Mouse (Mus musculus): ENCODE measurements around the gene Nup210l.
"Not testable (repeated sequence)": the region's sequence is repeated elsewhere in the genome, so short reads cannot be mapped to it uniquely, and the experiment has no call there.

Gene Nup210l

DNA sequence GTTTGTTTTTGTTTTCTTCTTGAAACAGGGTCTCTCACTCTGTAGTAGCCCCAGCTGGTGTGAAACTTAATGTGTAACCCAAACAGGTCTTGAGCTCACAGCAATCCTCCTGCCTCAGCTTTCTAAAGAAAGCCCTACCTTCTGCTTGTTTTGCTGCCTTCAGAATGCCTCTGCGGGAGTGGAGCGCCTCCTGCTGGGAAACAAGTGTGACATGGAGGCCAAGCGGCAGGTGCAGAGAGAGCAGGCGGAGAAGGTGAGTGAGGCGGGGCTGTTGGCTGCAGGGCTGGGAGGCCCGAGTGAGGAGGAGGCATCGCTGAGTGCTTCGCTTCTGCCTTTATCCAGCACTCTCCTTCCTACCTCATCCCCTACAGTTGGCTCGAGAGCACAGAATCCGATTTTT is 120.4 kb downstream of the Nup210l start:
- no peak for DNase-seq (ENCODE audit: low spot score)

DNA sequence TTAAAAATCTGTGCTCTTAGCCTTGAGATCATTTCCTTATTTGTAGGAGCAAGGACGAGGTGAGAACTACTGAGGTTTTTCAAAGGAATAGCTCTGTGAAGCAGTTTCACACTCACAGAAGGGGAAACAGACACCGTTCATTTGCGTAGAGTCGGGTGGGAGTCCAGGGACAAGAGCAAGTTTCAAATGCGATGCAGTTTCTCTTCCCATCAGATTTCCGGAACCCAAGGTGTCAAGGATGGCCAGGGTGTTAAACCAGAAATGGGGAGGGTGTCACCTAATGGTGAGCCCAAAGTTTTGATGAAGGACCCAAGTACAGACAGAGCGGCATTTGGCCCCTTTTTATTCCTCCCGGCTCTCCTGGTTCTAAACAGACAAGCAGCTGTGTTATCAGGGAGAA is 127.1 kb downstream of the Nup210l start:
- DNase-seq (ENCODE audit: low spot score), result no peak

DNA sequence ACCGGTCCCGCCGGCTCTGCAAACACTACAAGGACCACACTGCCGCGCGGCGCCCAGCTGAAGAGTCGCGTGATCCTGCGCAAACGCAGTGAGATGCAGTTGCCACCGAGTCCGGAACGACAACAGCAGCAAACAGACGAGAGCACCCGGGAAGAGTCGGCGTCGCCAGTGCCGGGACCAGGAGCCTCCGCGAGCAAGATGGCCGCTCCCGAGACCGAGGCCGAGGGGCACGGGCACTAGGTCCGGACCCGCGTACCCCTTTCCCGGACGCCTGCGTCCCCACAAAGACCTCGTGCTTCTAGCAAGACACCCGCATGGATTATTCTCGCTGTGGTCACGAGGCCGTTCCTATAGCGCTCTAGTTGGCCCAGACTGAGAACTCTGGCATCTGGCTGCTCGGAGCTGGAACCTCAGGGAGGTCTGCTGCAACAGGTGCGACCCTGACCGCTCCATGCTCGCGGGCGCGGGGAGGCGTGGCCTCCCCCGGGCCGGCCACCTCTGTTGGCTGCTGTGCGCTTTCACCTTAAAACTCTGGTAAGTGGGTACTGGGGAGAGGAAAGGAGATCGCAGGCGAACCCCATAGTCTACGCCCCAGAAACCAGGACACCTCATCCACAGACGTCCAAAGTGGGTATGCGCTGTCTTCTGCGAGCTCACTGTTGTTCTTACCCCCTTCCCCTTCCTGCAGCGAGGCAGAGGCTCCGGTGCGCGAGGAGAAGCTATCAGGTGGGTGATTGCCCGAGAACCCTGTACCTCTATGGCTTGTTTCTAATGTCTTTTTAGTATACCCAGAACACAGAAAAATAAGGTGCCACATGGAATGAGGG is 127.8 kb downstream of the Nup210l start, which contains the start of gene Jtb:
Gene Jtb, plus strand, starts transcription at position 91 of the 827 bp plus-strand sequence.
- DNase-seq (ENCODE audit: low spot score), result peak; percentile 92

DNA sequence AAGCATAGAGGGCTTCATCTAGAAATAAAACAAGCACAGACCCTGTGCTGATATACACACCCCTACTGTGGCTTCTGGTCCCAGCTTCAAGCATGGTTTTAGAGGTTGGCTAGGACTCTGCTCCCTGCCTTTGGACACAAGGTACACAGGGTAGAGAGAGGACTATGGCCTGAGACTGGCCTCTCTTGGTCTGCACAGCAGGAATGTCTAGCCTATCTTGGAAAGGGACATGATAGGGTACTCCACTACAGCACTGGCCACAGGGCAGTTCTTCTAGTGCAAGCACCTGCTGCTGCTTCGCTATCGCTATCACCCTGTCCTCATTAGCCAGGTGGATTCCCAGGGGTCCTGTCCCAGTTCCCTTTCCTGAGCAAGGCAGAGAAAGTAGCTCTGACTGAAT is 137.3 kb downstream of the Nup210l start:
- no peak for DNase-seq (ENCODE audit: low spot score)

DNA sequence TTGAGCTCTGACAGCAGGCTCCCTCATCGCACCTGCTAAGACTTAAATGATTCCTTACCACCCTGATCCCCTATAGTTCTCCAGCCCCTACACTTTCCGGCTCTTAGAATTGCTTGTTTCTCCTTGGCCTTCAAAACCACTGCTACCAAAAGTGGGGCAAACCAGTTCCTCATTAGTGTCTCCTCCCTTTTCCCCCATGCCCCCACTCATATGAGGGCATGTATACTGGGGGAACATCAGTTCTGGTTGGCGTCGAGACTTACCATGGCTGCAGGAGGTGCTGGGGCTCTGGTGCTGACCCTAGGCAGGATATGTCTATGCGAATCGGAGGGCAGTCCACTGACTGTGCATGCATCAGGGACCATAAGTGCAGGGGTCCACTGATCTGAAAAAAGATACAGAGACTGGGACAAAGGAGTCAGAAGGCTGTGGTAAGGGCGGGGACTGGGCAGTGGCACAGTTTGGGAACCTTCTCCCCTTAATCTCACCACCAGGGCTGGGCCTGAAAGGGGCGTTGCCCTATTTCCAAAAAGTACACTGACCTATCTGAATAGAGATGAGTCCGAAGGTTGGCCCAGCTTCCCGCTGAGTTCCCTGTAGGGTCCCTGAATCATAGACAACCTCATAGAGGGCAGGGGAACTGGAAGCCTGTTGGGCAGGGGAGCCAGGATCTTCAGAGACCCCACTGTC is 137.9 kb downstream of the Nup210l start:
- DNase-seq (ENCODE audit: low spot score), result no peak

DNA sequence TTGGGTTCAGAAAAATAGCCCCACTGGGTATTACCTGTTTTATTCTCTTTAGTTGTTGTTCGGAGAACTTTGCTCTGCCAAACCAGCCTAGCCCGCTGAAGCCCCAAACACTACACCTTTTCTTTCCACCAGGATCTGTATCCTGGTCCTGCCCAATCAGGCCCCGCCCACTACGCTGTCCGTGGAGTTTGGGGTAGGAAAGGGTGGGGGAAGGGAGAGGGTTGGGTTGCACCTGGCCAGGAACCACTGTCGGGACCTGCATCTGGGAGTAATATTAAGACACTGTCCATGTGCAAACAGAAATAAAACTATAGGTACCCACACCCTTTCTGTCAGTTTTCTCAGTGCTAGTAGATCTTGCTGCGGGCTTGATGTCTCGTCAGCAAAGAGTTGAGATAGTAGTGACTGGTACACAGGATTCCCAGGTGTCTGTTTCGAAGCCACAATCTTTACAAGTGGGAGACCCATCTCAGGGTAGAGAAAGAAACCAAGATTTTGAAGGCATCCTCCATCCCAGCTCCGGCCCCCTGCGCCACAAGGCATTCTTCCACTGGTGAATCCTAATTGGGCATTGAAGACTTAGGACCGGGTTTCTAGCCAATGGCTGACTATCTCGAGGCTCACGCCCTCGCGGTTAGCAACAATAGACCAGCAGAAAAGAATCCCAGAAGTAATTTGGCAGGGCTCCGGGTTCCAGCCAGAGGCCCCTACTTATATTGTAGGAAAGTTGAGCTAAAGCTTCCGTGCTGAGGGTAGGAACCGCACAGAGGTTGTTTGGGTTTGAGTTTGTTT is 139.2 kb downstream of the Nup210l start, which contains the start of gene Creb3l4:
Gene Creb3l4, minus strand, starts transcription at position 529 of the 792 bp plus-strand sequence.
- peak; percentile 60 for DNase-seq (ENCODE audit: low spot score)

DNA sequence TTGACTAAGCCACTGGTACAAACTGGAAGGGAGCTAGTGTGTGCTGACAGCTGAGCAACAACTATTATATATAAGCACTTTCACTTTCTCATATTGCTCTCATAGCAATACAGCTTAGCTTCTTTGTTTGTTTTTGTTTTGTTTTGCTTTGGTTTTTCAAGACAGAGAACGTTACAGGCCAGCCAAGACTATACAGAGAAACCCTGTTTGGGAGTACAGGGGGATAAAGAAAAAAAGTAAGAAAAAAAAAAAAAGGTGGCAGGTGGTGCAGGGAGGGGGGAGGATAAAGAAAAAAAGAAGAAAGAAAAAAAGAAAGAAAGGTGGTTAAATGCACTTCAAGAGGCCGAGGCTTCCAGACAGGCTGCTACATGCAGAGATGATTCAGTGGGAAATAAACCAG is 141.5 kb downstream of the Nup210l start:
- DNase-seq (ENCODE audit: low spot score), result no peak

DNA sequence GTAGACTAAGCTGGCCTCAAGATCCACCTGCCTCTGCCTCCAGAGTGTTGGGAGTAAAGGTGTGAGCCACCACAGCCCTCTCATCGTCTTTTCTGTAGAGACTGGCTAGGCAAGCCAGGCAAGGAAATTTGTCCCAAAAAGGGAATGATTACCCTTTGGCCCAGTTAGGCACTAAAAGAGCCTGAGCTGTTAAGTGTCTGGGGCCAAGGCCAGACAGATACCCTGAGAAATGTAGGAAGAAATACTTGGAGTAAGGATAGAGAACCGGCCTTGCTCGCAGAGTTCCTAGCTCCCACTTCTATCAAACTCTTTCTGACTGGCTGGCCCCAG is 143.7 kb downstream of the Nup210l start:
- no peak for DNase-seq (ENCODE audit: low spot score)

DNA sequence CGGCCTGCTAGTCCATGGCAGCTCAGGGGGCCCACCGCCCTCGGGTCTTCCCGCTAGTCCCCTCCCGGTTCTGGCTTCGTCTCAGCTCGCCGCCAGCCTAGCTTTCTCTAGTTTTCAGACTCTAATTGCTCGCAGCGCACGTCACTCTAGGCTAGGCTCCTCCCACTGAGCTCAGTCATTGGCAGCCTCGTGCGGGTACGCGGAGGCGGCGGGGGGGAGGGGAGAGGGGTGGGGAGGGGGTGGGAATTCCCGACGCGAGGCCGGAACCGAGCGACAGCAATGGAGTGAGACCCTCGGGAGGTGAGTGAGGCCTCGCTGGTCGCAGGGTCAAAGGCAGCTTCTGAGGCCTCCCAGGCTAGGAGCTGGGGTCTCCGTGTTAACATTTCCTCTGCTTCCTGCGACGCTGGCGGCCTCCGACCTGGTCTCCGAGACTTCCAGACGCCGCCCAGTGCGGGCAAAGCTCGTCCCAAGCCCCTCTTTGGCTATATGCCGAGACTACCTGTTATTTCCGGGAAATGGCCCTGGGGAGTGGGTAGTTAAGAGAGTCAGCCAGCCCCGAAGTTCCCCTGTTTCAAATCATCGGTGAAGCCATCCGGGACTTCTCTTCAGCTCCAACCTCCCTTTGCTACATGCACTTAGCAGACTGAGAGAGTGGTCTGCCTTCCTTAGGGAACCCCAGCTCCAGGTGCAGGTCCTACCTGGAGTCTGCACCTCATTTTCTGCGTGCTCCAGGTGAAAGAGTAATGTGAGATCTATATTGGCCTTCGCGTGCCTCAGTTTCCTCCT is 144.2 kb downstream of the Nup210l start, which contains the start of gene Slc39a1:
Gene Slc39a1, plus strand, starts transcription at position 213 of the 786 bp plus-strand sequence.
- peak; percentile 93 for DNase-seq (ENCODE audit: low spot score)

DNA sequence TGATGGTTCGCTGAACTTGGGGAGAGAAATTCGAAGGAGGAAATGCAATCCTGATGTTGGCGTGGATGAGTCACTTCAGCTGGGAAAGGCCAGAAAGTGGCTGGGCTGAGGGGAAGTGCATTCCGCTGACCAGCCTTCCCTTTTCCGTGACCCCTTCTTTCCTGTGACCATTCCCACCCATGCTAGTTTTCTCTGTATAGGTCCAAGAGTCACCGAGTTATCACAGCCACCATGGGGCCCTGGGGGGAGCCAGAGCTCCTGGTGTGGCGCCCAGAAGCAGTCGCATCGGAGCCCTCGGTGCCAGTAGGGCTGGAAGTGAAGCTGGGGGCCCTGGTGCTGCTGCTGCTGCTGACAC is 144.8 kb downstream of the Nup210l start:
- DNase-seq (ENCODE audit: low spot score), result no peak

DNA sequence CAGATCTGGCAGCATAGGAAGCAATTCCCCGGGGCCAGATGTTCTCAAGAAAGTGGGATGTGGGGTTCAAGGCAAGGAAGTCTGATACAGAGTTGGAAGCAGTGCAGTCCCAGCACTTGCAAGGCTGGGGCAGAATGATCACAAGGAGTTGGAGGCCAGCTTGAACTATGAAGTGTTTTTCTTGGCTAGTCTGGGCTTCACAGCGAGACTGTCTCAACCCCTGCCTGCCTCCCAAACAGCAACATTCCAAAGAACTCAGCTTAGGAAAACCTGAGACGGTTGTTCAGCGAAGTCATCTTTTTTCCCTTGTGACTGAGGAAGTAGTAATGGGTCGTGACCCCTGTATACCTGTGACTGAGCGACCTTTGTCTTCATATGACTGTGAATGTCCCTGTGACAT is 146.9 kb downstream of the Nup210l start:
- no peak for DNase-seq (ENCODE audit: low spot score)

DNA sequence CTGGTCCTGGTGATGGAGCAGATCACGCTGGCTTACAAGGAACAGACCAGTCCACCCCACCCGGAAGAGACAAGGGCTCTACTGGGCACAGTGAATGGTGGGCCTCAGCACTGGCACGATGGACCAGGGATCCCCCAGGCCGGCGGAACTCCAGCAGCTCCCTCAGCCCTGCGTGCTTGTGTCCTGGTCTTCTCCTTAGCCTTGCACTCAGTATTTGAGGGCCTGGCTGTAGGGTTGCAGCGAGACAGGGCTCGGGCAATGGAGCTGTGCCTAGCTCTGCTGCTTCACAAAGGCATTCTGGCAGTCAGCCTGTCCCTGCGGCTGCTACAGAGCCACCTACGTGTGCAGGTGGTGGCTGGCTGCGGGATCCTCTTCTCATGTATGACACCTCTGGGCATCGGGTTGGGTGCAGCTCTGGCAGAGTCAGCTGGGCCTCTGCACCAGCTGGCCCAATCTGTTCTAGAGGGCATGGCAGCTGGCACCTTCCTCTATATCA is 147.8 kb downstream of the Nup210l start:
- DNase-seq (ENCODE audit: low spot score), result not testable (repeated sequence)

DNA sequence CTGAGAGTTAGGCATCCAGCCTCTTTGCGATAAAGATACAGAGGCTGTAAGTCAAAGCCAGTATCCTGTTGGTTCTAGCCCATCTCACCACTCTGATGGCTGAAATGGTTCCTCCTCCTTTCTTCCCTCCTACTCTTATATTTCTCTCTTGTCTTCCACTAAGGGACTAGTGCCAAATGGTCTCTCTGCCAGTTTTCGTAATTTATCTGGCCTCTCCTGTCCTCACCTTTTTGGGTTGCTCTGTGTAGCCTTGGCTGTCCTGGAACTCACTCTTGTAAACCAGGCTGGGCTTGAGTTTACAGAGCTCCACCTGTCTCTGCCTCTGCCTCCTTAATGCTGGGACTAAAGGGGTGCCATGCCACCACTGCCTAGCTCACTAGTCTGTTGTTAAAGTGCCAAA is 148.7 kb downstream of the Nup210l start:
- not testable (repeated sequence) for DNase-seq (ENCODE audit: low spot score)

DNA sequence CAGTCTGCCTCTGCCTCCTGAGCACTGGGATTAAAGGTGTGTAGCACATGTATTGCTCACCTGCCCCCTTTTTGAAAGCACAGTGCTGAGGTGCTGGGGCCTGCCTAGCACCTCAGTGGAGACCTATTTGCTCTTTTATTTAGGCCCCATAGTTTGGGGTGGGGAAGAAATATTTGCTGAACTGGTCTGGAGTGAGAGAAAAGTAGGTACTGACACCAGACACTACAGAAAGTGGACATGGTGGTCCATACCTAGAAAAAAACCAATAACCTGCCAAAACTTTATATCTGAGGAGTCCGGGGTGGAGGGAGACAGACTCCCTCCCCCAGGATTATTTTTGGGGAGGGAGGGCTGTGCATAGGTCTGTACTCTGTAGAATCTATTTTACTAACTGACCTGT is 149.2 kb downstream of the Nup210l start:
- DNase-seq (ENCODE audit: low spot score), result not testable (repeated sequence)

DNA sequence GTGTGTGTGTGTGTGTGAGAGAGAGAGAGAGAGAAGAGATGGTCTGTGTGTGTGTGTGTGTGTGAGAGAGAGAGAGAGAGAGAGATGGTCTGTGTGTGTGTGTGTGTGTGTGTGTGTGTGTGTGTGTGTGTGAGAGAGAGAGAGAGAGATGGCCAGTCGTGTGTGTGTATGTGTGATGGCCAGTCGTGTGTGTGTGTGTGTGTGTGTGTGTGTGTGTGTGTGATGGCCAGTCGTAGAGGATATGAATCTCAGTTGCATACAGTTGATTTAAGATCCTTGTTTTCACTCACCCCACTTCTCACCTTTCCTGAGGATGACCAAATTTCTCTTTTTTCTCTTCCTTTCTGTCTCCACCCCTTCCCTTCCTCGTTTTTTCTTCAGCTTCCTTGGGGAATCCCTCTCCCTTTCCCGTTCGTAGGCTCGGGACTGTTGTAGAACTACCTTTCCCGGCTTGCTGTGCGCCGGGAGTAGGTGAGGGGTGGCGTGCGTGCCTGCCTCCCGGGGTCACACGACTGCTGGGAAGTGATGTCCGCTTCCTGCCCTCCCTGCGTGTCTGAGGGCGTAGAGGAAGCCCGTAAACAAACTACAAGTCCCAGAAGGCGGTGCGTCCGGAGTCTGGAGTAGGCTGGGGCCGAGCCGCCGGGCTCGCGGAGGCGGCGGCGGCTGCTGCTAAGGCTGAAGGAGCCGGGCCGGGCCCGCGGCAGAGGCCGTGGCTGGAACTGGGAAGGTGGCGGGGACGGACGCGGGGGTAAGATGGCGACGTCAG is 149.9 kb downstream of the Nup210l start, which contains the start of gene Crtc2:
Gene Crtc2, plus strand, starts transcription at position 511 of the 766 bp plus-strand sequence.
- DNase-seq (ENCODE audit: low spot score), result peak; percentile 97

DNA sequence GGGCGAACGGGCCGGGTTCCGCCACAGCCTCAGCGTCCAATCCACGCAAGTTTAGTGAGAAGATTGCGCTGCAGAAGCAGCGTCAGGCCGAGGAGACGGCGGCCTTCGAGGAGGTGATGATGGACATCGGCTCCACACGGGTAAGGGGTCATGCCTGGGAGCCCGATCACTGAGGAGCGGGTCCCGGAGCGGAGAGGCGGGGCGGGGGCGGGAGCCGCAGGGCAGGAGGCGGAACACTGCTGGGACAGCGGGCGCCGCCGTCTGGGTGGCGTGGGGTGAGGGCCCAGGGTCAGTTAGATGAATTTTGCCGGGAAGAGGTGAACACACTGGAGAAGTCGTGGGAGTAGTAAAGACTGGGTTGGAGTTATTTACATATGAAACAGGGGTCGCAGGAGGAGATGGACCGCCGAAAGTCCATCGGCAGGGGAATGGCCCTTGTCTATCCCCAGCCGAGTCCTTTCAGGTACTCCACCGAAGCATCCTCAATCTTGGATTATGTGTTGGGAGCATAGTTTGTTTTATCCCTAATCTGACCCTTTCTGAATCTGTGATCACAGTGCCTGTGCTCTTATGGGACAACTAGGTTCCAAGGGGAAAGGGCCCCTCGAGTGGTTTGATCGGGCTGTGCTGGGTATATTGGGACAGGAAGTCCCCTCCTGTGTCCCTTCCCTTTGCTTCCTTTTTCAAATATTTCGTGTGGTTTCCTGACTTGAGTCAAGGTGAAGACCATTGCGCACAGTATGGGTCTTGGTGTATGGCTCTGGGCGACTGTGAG is 150.7 kb downstream of the Nup210l start:
- DNase-seq (ENCODE audit: low spot score), result no peak

DNA sequence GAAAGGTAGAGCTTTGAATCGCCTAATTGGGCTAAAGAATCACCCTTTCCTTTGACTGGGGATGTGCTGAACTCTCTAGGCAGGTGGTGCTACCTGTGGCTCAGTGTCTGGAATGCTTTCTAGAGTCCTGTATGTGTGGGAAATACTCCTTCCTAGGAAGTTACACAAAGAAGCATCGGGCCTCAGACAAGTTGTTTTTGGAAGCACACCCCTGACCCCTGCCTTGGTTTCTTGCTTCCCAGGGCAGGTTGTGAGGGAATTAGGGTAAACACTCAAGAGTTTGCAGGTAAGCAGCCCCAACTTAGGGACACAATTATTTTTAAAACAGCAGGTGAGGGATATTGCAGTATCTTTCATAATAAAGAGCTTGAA is 151.2 kb downstream of the Nup210l start:
- DNase-seq (ENCODE audit: low spot score), result no peak

DNA sequence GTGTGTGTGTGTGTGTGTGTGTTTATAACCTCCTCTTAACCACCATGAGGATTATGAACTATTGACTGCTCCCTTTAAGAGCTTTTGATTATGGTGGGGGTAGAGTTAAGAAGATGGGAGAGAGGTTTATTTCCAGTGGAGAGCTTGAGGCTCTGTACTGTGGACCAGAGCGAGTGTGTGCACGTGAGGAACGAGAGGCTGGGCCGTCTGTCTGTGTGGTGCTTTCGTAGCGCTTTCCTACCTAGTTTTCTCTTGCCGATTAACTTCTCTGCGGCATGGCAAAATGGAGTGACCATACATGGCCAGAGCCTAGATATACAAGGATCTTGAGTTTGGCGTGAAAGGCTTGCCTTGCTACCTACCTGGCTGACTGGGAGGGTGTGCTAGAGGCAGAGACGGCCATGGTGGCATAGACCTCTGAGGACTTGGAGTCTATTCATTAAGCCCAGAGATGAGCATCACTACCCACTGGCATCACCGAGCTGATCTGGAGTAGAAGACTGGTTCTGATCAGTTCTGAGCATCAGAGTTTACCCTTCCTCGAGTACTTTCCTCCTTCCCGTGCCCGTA is 151.9 kb downstream of the Nup210l start:
- DNase-seq (ENCODE audit: low spot score), result no peak

DNA sequence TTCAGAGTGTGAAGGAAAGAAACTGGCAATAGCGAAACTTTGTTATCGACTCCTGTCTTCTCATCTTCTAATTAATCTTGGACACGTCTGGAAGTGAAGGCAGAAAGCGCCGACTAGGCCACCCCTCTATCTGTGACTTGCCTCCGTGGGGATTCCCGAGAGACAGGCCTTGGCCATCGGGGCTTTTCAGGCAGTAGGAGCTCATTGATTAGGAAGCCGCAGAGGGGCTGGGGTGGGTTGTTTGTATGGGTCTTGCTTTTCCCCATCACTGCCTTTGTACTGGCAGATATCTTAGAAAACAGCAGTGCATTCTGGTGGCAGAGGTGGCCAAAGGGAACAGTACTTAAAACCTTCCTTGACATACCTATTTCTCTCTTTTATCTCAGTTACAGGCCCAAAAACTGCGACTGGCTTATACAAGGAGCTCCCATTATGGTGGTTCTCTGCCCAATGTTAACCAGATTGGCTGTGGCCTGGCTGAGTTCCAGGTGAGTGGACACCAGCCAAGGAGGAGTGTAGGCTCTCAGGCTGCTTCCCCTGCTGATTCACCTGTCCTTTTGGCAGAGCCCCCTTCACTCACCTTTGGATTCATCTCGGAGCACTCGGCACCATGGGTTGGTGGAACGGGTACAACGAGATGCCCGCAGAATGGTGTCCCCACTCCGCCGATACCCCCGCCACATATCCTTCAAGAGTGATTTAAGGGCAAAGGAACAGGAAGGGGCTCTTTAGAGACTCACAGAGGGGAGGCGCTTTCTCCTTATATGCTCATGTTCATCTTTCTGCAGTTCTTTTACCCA is 153.0 kb downstream of the Nup210l start:
- DNase-seq (ENCODE audit: low spot score), result no peak

Measured in ovary, adult 18-20 months (tissue).